Mouse (Mus musculus): ENCODE data around the gene Atxn7l1.

Atxn7l1 gene

DNA sequence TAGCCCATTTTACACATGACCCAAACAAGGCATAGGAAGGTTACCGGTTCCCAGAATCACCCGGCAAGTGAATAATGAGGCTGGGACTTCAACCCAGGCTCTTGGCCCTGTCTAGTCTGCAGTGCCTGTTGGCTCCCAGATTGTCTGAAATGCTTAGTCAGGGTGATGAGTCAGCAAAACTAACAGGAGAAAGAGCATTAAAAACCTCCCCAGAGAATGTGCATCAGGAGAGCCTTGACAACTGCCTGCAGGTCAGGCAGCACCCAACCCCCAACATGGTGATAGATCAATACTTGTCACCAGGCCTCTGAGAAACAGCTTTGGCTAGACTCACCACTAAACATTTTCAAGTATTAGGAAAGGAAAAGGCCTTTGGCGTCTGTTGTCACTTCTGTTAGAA, 222.1 kb downstream of the Atxn7l1 start:
- DNase-seq (ENCODE audit: low read depth): no peak

DNA sequence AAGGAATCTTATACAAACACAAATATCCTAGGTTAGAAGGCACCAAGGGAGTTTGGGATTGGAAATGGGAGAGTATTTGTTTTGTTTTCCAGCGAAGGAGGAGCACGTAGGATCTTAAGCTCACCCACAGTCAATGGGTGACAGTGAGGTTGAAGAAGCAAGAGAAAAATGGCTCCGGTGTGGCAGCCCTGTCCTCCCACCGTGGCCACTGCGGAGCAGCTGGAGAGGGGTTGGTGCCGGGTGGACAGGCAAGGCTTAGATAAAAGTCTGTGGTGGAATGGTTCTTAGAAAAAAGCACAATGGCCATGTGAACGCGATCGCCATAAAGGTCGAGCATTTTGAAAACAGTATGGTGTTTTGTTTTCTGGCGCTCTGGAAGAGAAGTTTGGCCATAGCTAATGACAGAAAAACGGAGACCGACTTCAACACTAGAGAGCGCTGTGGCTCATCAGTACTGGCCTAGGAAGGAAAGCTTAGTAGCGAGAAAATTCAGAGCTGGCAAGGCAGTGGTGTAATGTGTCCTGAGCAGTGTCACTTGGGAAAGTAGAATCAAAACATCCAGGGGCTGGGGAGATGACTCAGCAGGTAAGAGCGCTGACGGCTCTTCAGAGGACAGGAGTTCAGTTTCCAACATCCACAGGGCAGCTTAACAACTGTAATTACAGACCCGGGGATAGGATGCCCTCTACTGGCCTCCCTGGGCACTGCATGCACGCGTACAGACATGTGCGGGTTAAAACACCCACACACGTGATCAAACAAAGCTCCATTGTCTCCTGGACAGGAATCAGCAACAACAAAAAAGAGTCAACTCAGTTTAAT, 232.3 kb downstream of the Atxn7l1 start:
- peak; percentile 88 for DNase-seq (ENCODE audit: low read depth)

DNA sequence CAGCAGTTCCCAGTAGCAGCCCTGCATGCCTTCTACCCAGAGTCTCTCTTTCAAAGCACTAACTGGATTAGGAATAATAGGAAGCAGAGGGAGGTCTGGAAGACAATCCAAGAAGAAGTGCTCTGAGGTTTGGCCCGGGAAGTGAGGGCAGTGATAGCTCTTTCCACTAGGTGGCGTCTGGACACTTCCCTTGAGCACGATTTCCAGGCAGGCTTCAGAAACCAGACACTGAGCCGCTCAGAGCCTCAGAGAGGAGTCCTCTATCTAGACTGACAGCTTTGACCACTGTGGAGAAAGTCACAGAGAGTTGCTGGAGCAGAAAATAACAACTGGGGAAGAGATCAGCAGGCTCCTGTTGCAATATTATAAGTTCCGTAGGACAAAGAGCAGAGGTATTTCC, 241.3 kb downstream of the Atxn7l1 start:
- peak; percentile 72 for DNase-seq (ENCODE audit: low read depth)

DNA sequence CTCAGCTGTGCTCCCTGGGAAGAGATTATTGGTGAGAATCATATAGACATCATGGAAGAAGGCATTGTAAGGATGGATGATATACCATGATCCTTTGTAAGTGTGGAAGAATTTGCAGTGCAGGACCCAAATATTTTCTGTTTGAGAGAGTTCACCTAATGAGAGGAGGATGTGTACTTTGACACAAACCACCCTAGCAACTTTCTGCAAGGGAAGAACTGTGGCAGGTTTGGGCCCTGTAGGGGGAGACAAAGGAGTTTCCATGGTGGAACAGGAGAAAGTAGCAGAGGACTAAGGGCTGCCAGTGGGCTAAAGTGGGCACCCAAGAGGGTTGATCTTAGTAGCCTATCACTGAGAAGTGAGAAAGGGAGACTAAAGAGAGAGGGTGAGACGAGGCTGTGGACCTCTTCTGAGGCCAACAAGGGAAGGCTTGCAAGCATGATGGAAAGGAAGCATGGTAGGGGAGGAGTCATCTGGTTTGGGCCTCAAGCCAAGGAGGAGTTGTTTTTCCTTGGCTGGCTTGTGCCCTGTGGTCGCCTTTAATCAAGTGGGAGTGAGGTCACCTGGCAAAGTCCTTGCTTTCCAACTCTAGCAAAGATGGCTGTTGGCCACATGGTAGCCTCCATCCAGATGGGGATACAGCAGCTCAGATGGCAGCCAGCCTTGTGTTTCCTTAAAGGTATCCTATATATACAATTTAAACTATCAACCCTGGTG, 243.5 kb downstream of the Atxn7l1 start:
- no peak for DNase-seq (ENCODE audit: low read depth)

DNA sequence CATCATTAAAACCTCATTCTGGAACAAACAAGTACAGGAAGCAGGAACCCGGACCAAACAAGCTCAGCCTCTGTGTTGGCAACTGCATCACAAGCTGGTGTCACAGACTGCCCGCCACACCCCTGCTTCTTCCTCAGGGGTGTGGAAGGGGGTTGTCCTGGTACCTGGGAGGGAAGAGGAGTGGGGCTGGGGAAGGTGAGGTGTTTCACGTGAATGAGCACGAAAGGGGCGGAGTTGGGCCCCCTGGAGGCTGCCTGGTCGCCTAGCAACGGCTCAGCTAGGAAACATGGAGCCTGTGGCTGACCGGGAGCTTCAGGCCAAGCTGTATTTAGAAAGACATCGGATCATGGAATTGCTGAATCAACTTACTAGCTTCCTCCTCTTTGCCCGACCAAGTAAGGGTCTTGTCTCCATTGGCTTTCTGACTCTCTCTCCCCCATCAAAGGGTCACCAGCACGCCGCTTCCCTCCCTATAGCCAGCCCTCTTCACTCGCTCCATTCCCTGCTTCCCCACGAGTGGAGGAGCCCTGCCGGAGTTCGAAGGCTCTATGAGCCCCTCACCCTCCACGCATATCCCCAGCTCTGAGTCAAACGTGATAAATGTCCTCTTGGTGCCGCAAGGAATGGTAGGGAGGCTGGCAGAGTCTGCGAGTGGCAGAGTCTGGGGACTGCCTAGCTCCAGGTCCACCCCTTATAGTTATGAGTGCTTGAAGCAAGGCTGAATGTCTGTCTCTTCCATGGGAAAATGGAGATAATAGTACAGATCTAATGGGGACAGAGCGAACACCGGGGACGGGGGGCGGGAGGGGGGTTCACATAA, 247.5 kb downstream of the Atxn7l1 start, which contains the start of gene Efcab10:
TSS of gene Efcab10 (plus strand) at position 51 of the 820 bp plus-strand sequence.
- no peak for DNase-seq (ENCODE audit: low read depth)

DNA sequence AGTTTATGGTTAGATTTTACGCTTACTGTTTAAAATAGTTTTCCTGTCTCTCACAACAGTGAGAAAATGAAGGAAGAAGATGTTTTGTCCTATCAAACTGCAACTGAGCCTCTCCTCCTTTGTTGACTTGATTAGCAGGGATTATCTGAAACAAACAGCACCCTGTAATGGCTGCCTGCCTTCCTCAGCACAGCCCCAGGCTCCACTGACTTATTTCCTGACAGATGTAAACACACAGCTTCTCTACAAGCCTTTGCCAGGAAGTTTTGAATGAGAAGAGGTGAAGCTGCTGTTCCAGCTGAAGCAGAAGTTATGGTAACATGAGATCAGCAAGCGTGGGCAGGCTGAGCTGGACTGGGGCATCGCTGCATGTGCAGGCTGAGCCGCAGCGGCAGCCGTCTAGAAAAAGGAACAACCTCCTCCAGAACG, 255.8 kb downstream of the Atxn7l1 start:
- DNase-seq (ENCODE audit: low read depth): no peak

DNA sequence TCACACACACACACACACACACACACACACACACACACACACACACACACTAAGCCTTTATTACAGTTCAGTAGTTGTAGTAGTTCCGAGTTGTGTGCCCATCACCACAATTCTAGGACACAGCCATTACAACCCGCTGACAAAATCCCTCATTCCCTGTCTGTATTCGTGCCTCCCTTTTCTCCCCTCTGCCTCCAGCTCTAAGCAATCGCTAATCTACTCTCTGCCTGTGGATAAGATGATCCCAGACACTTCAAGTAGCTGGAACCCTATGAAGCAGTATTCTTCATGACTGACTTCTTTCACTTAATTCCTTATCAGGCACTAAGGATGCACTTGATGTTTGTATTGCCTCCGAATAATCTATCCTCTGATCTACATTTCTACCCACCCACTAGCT, 257.5 kb downstream of the Atxn7l1 start:
- DNase-seq (ENCODE audit: low read depth): no peak

DNA sequence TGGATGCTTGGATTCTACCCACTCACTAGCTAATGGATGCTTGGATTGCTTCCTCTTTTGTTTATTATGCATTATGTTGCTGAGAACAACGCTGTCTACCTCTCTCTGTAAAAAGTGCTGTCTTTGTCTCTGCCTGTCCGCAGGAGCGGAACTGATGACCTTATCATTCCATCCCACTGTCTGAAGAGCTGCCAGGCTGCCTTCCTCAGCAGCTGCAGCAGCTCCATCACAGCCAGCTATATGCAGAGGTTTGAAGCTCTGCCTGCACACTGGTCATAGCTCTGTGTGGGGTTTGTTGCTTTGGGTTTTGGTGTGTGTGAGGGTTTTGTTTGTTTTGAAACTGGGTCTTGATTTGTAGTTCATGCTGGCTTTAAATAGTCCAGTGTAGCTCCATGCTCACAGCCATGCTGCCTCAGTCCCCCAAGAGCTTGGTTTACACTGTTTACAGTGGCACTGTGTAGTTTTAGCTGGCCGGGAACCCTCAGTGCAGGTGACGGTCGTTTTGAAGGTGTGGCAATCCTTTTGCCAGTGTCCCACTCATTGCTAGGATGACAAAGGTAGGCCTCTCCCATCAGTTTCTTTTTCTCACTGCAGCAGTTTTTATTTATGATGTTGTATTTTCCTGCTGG, 258.0 kb downstream of the Atxn7l1 start:
- no peak for DNase-seq (ENCODE audit: low read depth)

DNA sequence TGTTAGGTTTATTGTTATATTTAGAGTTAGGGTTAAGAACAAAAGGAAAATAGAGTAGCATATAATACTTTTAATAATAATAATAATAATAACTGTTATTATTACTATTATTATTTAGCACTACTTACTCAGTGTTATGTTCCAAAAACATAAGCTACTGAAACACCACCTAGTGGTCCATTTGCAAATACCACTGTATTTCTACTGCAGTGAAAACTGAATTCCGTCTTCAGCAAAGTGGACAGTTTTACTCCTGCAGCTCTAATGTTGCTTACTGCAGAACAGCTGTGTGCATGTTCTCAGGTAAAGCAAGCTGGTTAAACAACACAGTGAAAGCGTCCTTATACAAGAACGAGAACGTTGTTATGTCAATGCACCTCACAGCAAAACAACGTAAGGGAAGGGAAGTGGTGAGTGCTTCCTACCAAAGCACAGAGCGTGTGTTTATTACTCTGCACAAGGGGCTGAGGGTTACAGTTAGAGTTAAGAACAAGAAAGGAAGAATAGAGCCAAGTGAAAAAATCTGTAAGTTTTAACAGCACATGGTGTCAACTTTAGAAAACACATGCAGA, 264.2 kb downstream of the Atxn7l1 start:
- DNase-seq (ENCODE audit: low read depth): peak; percentile 52

Measured in naive thymus-derived CD4-positive, alpha-beta T cell, adult 2 months (primary cell).